Mouse (Mus musculus) brown adipose tissue, adult 24 weeks (tissue): ENCODE measurements around the gene Ctns. TPM values are rescaled to one million over a fixed set of nuclear protein-coding genes. Genes with fewer than 3 reads are reported as not detected.
A peak's percentile ranks its signal among the peaks of the same experiment; 100 is the strongest.

Source experiments
- H3K27ac ChIP-seq: fragments of 200-500 bp; replicated peaks from 2 replicates; pipeline ENCODE4 v1.5.1; 2012; ENCODE audit warnings: low read depth, mild to moderate bottlenecking, low read length
- H3K4me1 ChIP-seq: fragments of 200-500 bp; 2 replicates; pipeline ENCODE4 v1.6.1; 2012; ENCODE audit warnings: low read length, mixed read lengths; ENCODE audit not compliant: control insufficient read depth, insufficient read depth, insufficient read length
- H3K4me3 ChIP-seq: fragments of 200-500 bp; 2 replicates; pipeline ENCODE4 v1.5.1; 2012; ENCODE audit warnings: low read depth, mild to moderate bottlenecking, low read length, moderate library complexity; ENCODE audit not compliant: insufficient read depth
- polyA plus RNA-seq: library from polyadenylated mRNA; stranded (reverse); fragments of >200 nt; gene quantifications from 2 replicates; pipeline ENCODE4 v1.2.4, GENCODE M21; 2012; ENCODE audit not compliant: missing spikeins, insufficient read depth, insufficient read length

The Ctns gene
- polyA plus RNA-seq = 8.8 TPM in 2 replicates

GRCm38 (mm10) chr11:73198603-73199229 is at the start of gene Ctns:
Gene Ctns (minus strand): TSS chr11:73199042.
- H3K27ac ChIP-seq = peak within 1 kb of the TSS; percentile 83
- H3K4me3 ChIP-seq = peak within 1 kb of the TSS; percentile 88
- H3K4me1 ChIP-seq = peaks cover 5% of the 10 kb centered on the region; the same call in 1 of the 2 replicates

DNA sequence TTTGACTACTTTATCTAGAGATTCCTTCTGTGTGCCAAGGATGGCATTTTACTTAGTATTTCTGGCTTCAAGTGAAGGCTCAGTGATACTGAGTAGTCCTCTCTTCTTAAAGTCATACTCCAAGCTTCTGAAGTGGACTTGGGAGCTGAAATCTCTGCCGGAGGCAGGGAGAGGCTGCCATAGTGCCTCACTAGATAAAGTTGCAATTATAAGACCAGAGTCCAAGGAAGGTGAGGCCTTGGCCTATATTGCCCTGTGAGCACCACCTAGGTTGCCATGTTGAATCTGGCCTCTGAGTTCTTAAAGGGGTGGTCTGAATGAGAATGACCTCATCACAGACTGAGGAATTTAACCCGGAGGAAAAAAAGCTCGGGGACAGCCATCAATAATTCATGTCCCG is 43.9 kb upstream of the Ctns start:
- Histone ChIP-seq H3K4me3 (no peak overlapping the region), H3K27ac (no peak overlapping the region), H3K4me1 (0 out of 2 replicates have a peak, but pooled peaks cover under 1% of the 10 kb centered on the region)

DNA sequence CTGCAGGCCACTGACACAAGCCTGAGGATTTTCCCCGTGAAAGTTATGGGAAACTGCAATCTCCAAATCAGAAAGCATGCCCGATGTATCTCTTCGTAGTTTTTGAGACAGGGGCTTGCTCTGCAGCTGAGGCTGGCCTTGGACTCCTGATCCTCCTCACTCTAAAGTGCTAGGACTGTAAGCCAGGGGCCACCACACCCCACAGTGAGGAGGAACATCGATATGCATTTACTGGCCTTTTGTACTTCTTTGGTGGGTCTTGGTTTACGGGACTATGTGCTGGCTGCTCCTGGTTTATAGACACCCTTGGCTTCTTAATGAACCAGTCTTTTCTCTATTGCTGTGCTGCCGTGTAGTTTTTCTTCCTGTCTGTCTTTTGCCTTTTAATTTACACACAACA is 43.4 kb upstream of the Ctns start:
- Histone ChIP-seq H3K4me1 (peaks cover 5% of the 10 kb centered on the region), H3K27ac (no peak overlapping the region), H3K4me3 (no peak overlapping the region)

- peaks cover 24% of the 10 kb centered on the region for H3K4me1 ChIP-seq
- H3K4me3 ChIP-seq = no peak overlapping the region
- peak overlapping the region; percentile 47 for H3K27ac ChIP-seq
These were observed 37.9 kb upstream of the Ctns start for GRCm38 (mm10) chr11:73236731-73237130.

DNA sequence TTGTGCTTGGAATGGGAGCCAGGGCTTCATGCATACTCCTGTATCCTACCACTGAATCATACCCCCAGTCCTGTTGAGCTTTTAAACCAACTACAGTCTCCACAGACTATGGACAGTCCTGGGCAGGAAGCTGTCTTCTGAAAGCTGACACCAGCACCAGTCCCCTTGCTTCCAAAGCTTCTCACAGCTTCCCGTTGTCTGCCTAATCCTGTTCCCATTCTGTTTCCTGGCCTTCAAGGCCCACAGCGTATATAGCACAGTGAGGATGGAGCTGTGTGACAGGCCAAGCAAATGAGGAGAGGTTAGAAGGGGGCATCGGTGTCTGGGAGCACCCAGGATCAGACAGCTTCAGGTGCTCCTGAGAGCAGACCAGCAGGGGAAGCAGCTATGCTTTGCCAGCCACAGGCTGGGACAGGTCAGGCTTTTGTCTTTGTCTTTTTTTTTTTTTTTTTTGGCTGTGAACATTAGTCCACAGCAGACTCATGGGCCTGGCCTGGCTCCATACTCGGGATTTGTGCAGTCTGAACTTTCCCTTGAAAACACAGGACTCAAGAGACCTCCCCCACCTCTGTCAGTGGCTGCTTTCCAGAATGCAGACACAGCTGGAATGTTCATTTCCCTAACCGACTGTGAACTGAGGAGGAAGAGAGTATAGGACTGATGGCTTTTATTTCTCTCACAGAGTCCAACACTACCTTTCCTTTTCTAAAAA is 37.3 kb upstream of the Ctns start:
- peak overlapping the region; percentile 80 for H3K27ac ChIP-seq
- H3K4me1 ChIP-seq = peaks cover 24% of the 10 kb centered on the region
- H3K4me3 ChIP-seq = no peak overlapping the region

DNA sequence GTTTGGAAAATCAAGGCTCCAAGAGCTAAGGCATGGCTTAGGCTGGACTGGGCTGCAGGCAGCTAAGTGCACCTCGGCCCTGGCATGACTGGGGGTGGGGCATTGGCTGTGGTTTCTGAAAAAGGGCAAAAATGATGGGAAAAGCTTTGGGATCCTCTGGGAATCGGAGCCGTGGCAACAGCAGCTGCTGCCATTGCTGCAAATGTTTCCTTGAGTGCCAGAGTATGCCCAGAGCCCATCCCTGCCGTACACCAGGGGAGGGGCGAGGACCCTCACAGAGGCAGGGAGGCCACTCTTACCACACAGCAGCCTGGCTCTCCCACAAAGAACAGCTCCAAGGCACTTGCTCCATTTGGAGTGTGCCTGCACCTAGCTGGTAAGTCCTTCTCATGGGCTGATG is 35.1 kb upstream of the Ctns start, which contains the start of gene Trpv1:
Gene Trpv1 (plus strand): TSS at position 301 of the 400 bp plus-strand sequence.
- Histone ChIP-seq H3K27ac (no peak within 1 kb of the TSS), H3K4me3 (no peak within 1 kb of the TSS), H3K4me1 (peaks cover 24% of the 10 kb centered on the region)

GRCm38 (mm10) chr11:73232513-73232912 is 33.7 kb upstream of the Ctns start:
- Histone ChIP-seq H3K4me3 (no peak overlapping the region), H3K4me1 (peaks cover 21% of the 10 kb centered on the region), H3K27ac (no peak overlapping the region)

DNA sequence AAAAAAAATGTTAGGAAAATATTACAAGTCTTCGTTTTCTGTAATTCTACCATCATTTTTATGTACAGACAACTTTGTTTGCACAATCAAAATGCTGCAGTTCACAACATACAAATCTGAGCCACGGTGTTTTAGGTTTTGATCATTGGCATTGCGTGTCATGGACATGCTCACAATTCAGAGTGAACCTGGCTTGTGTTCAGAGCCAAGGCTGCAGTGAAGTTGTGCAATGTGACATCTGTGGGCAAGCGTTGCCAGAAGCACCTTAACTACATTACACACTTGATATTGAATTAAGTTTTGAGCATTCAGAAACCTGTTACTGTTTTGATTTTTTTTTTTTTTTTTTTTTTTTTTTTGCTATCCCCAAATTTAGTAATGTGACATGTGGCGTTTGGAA is 31.2 kb upstream of the Ctns start:
- Histone ChIP-seq H3K27ac (no peak overlapping the region), H3K4me3 (no peak overlapping the region), H3K4me1 (peaks cover 2% of the 10 kb centered on the region)

DNA sequence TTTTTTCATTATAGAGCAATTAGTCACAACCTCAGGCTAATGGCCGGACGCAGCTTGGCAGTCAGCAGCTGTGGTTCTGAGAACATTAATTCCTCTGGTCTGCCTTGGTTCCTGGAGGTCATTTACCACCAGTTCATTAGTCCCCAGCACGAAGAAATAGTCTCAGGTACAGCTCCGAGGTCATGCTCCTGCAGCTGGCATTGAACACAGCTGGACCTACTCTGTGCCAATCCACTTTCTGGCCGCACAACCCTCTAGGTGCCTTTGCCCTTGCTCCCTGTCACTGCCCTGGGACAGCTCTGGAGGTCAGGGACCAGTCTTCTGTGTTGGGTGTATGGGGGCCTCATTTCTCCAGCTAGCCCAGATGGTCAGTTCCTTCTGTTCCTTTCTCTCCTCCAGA is 30.0 kb upstream of the Ctns start:
- H3K27ac ChIP-seq = no peak overlapping the region
- no peaks in the 10 kb centered on the region; the same call in 1 of the 2 replicates for H3K4me1 ChIP-seq
- no peak overlapping the region for H3K4me3 ChIP-seq

DNA sequence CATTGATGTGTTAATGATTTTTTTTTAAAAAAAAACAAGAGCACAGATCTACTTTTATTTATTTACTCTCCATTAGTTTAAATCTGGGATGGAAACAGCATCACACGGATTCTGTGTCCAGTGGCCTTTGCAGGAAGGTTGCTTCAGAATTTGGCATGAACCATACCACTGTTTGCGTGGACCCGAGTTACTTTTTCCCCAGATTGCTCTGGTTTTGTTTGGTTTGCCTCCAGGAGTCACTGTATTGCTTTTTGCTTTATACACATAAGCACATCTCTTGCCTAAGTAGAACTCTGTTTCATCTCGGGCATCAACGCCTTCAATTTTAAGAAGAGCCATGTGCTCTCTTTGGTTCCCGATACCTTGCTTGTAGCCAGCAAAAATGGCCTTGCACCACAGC is 27.0 kb upstream of the Ctns start:
- no peaks in the 10 kb centered on the region; the same call in 1 of the 2 replicates for H3K4me1 ChIP-seq
- no peak overlapping the region for H3K4me3 ChIP-seq
- H3K27ac ChIP-seq = no peak overlapping the region

DNA sequence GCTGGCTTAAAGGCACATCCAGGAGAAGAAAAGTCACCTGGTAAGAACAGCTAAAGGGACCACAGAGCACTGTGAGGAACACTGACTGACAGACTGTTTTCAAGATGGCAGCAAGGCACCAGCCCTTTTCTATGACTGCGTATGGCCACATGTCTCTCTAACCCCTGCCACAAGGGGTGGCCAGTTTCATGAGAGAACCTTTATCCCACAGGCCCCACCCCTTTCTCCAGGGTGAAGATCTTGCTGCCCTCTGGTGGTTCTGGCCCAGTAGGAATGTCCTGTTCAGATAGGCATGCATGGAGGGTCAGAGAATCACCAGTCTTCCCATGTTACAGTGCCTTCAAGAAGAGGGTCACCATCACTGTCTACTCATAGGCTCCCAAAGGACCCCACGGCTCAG is 25.1 kb upstream of the Ctns start:
- no peaks in the 10 kb centered on the region; the same call in 1 of the 2 replicates for H3K4me1 ChIP-seq
- H3K27ac ChIP-seq = no peak overlapping the region
- H3K4me3 ChIP-seq = no peak overlapping the region

DNA sequence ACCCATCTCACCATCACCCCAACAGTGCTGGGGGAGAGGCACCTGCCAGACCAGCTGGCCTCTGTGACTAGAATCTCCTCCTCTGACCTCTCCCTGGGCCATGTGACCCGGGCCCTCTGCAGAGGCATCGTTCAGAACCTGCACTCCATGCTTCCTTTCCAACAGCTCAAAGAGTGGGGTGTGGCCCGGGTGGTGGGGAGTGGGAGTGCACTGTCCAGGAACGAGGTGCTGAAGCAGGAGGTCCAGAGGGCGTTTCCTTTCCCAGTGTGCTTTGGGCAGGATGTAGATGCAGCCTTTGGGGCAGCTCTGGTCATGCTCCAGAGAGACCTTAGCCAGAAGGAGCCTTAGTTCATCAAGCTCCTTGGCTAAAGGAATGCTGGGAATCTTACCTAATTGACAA is 24.0 kb upstream of the Ctns start:
- Histone ChIP-seq H3K4me3 (no peak overlapping the region), H3K27ac (no peak overlapping the region), H3K4me1 (no peaks in the 10 kb centered on the region)

GRCm38 (mm10) chr11:73220651-73221050 is 21.8 kb upstream of the Ctns start:
- no peak overlapping the region for H3K4me3 ChIP-seq
- no peaks in the 10 kb centered on the region; the same call in 1 of the 2 replicates for H3K4me1 ChIP-seq
- H3K27ac ChIP-seq = no peak overlapping the region

- H3K4me1 ChIP-seq = no peaks in the 10 kb centered on the region; the same call in 1 of the 2 replicates
- no peak overlapping the region for H3K4me3 ChIP-seq
- no peak overlapping the region for H3K27ac ChIP-seq
These were observed 20.8 kb upstream of the Ctns start for GRCm38 (mm10) chr11:73219671-73220070.

- Histone ChIP-seq H3K4me1 (no peaks in the 10 kb centered on the region; the same call in 1 of the 2 replicates), H3K4me3 (no peak overlapping the region), H3K27ac (no peak overlapping the region)
These were observed 15.1 kb upstream of the Ctns start for GRCm38 (mm10) chr11:73213956-73214355.

GRCm38 (mm10) chr11:73207621-73208020 is 8.8 kb upstream of the Ctns start:
- H3K27ac ChIP-seq = no peak overlapping the region
- H3K4me3 ChIP-seq = no peak overlapping the region

More at GRCm38 (mm10) chr11:73207621-73208020, 8.8 kb upstream of the Ctns start:
- no peaks in the 10 kb centered on the region for H3K4me1 ChIP-seq
